Mouse (Mus musculus) ES-CJ7 (cell line): ENCODE results near the gene Lipc.
A peak's percentile ranks its signal among the peaks of the same experiment; 100 is the strongest.
"Not testable (repeated sequence)": the region's sequence is repeated elsewhere in the genome, so short reads cannot be mapped to it uniquely, and the experiment has no call there.

ENCODE experiments used
- DNase-seq: peaks from one replicate; pipeline ENCODE4 v3.0.0; 2011; ENCODE audit warnings: low read depth, low spot score

Gene Lipc

DNA sequence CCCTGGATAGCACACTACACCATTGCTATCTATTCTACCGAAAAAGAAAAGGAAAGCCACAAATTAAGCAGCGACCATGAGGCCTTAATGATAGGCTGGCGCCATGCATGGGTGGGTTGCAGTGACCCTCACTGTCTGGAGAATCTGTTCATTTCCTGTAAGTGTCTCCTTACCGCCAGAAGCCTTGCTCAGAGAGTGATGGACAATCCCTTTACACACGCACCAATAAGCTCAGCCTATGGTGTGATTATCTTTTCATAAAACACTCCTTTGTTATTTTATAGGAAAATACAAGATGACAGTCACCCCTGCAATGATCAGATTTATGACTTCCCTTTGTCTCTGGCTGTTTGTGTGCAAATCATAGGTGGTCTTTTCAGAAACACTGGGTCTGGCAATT, 92.8 kb downstream of the Lipc start:
- no peak for DNase-seq

DNA sequence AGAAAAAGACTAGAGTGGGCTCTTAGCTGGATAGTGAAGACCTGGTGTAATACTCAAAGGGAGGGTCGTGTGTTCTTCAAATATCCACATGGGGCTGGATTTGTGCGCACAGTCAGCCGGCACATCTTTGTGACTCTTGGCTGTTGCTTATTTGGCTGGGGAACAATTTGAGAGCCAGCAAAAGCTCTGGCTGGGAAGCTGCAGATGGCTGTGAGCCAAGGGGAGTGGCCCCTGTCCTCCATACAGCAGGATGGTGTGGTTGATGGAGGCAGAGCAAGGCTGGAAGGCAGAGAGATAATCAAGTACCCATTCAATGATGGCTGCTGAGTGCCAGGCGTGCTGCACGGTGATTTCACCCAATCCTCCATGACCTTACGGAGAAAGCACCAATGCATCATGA, 96.2 kb downstream of the Lipc start:
- no peak for DNase-seq

DNA sequence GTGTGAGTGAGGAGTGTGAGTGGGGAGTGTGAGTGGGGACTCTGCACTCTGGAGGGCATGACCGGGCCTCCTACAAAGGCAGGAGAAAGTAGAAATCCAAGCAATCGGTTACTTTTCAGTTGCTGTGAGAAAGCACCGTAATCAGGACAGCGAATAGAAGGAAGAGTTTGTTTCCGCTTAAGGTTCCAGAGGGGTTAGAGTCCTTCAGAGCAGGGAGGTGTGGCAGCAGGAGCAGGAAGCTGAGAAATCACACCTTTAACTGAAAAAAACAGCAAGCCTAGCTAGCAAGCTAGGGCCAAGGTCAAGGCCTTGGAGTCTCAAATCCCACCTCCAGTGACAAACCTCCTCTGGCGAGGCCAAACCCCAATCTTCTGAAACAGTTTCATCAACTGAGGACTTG, 97.1 kb downstream of the Lipc start:
- peak; percentile 27 for DNase-seq

DNA sequence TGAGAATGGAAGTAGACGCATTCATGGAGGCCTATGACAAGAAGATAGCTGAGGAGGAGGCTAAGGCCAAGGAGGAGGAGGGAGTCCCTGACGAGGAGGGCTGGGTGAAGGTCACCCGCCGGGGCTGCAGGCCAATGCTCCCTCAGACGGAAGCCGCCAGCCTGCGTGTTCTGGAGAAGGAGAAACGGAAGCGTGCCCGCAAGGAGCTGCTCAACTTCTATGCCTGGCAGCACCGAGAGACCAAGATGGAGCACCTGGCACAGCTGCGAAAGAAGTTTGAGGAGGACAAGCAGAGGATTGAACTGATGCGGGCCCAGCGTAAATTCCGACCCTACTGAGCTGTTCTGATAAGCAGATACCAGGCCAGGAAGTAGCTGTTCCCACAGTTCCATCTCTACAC, 98.9 kb downstream of the Lipc start:
- not testable (repeated sequence) for DNase-seq

DNA sequence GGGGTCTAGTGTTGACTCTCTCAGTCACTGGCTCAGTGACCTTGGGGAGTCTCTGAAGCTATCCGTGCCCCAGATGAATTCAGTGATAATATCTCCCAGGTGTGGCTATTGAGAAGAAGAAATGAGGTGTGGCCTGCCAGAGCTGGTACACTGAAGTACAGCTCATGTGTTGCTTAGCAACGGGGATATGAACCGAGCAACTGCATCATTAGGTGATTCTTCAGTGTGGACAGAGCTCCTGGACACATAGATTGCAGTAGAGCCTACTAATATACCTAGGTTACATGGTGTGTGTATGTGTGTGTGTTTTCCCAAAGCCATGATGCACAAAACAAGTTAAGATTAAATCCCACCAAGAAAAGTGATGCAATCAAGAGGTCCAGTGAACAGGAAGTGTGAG, 100.5 kb downstream of the Lipc start:
- no peak for DNase-seq

DNA sequence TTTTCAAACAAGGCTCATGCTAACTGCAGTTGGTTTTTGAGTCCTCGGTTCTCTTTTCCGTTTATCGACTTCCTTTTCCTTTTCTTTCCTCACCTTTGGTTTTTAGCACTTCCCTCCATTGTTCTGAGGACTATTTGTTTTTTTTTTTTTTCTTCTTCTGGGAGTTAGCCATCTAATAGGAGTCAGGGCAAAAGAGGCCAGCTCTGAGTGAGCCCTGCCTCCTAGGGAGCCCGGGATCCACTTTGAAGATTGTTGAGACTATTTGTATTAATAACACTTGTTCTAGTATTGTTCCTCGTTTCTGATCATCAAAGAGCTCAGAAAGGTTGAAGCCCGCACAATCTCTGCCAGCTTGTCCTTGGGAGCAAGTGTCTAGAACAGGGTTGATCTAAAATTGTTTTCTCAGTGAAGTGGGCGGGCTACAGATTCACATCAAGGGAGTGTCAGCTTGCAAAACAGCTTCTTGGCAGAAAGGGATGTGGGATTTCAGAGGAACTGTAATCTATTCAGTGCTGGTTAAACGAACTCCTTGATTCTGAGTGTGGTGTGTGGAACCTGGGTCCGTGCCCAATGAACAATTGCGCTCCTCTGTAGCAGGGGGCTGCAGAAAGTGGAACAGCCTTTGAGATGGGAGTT, 103.8 kb downstream of the Lipc start:
- no peak for DNase-seq

DNA sequence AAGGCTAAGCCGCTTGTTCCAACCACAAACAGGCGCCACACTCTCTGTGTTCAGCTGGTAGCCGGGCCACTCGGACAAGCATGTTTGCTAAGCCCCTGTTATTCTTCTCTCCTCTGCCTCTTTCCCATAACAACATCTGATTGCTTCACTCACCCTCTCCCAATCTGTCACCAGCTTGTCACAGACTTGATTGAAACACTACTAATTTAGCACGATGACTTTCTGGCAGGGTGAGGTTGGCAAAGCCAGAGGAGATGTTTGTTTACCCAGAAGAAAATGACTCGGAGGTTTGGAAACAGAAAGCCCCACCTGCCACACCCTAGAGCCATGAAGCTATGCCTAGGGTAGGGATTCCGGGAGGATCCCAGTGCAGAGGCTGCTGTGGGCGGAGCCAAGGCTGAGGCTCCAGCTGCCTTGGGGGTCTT, 104.4 kb downstream of the Lipc start:
- DNase-seq, result no peak

DNA sequence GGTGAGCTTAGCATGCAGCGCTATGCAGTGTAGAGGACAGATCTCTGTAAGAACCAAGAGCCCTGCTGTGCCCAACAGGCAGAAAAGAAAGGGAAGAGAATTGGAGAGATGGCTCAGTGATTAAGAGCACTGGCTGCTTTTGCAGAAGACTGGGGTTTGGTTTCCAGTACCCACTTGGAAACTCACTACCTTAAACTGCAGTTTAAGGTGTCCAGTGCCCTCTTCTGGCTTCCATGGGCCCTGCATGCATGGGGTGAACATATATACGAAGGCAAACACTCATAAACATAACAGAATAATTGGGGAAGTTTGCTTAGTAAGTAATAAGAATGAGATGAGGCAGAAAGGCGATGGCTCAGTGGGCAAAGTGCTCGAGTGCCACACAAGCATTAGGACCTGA, 108.8 kb downstream of the Lipc start:
- no peak for DNase-seq

DNA sequence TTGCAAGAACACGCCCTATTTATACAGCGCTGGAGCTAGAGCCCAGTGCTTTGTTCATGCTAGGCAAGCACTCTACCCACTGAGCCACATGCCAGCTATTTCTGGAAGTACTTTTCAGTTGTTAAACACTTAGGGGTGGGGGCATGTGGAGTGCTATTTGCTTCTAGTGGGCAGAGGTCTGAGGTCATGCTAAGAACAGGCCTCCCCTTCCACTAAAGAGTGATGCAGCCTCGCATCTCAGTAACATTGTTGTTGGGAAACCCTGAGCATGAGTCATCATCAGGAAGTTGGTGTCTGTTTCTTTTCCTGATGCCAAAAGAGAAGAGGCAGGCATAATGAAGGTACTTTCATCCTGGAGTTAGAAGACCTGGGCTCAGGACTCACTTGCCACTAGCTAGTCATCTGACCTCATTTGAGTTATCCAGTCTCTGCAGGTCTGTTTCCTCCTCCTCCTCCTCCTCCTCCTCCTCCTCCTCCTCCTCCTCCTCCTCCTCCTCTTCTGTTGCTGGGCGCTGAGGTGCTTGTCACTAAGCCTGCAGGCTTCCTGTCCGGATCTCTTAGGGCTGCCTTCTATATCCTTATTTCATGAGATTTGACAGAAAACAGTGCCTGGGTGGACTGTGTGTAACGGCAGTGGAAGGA, 109.6 kb downstream of the Lipc start:
- DNase-seq, result no peak

DNA sequence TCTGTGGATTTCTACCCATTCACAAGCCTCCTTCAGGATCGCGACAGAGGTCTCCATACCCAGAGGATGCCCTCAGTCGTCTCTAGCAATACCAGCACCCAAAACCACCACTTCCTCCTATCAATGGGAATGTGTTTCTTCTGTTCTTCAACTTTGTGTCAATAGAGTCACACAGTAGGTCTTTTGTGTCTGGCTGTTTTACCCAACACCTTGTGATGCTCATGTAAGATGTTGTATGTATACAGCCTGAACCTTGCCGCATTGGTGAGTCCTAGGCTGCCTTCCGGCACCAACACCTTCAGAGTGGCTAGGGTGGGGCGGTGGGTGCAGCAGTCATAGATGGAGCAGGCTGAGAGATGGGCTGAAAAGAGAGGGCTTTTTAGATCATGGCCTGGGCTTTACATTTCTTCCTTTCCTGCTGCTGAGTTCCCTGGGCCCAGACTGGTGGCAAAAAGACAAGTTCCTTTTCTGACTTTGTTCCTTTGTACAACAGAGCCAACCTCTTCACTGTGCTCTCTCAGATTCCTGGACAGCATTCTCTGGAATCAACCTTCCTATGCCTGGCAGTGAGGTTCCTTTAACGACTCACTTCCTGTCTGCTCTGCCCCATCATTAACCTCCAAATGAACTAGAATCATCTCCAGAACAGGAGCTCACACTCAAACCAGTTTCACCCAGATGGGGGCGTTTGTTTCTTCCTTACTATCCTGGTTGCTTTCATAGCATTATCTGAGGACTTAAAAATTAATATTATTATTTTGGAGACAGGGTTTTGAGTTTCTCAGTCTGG, 110.4 kb downstream of the Lipc start:
- no peak for DNase-seq

DNA sequence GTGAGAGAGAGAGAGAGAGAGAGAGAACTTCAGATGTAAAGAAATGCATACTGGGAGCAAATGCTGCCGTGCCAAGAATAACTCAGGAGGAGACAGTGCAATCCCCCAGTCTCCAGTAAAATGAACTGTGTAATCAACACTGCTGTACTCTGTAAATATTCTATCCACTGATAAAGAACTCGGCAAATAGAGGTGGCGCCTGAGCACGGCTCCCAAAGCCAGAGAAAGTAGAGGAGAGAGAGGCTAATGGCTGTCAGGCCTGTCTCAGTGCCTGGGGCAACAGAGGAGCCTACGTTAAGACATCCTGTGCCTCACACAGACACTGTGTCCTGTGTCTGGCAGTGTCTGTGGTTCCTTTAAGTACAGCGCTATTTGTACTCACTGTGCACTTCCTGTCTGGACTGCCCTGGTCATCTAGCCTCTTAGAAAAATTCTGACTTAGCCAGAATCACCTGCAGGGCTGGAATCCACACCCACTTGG, 111.1 kb downstream of the Lipc start:
- no peak for DNase-seq

DNA sequence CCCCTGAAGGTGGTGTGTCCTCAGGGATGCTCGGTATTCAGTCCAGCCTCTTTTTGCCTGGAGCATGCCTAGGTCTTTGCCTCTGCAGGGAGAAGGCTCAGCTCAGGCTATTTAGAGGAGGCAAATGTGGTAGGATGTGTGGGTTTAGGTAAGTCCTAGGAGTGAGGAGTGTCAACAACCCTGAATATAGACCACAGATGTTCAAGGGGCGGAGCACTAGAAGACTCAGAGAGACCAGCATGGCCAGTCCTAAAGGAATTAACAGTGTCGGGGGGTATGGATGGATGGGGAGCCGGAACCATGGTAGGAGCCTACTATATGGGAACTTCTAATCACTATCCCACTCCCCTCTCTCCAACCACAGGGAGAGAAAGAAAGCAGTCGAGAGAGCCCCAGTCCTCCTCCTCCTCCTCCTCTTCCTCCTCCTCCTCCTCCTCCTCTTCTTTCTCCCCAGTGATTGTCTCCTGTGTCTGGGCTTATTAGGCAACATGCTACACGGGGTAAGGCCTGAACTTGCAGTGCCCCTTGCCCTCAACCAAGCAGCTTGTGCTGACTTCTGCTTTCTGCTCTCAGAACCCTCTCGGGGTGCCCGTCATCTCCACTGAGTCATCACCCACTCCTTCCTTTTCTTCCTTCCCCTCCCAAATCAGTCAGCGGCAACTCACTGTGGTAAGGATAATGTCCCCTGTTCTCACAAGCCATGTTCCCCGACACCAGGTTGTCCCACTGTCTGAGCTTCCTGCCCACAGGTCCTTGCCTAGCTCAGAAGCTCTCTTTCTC, 113.7 kb downstream of the Lipc start:
- no peak for DNase-seq

DNA sequence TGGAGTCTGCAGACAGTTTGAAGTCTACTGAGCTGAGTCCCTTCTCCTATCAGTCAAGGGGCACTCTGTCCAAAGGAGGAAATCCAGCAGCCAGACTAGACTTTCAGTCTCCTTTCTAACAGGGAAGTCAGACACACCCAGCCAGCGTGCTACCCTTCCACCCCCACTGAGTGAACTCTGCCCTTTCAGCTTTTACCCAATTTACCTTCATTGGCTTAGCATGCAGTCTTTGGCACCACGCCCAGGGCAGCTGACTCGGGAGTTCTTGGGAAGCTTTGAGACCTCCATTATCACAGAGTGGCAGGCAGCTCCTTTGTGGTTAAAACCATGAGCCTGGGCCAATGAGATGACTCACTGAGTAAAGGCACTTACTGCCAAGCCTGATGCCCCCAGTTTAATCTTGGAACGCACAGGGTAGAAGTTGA, 117.3 kb downstream of the Lipc start:
- DNase-seq, result peak; percentile 65

DNA sequence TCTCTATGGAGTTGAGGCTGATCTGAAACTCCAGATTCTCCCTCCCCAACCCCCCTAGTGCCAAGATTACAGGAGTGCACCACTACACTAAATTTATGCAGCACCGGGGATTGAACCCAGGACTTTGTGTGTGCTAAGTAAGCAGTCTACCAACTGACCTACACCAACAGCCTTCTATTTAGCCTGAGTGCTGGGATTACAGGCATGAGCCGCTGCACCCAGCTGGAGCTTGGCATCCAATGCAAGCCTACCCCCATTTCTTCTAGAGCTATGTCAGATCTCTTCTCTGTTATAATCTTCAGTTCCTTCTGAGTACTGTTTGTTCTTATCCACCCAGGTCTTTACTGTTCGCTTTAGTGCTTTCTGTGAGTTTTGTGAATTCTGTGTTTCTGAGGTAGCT, 117.8 kb downstream of the Lipc start:
- DNase-seq, result no peak

DNA sequence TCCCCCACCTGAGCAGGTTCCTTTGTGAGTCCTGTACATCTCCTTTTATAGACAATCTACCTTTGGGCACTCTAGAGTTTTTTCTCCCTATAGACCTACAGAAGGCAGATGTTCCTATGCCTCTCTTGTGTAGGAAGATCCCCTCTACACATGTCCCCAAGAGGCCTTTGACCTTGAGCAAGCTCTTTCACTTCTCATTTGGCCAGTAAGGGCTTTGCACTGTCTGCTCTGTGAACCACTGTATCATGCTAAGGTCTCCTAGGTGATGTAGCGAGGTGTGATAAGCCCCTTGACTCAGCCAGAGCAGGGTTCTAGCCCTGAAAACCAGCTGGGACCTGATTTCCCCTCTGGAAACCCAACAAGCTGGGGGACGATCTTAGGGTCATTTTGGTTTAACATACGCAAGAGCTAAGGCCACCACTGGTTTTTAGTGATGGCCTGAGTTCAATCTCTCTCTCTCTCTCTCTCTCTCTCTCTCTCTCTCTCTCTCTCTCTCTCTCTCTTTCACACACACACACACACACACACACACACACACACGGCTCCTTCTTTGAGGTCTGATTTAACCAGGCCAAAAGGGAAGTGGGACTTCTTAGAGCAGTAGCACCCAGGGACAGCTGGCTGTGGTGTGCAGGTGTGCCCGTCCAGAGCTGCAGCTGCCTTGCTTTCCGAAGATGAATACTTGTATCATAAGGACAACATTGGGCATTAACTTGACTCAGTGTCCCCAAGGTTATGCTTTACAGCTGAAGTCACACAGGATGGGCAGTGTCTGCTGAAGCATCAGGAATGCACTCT, 118.7 kb downstream of the Lipc start:
- DNase-seq, result no peak

DNA sequence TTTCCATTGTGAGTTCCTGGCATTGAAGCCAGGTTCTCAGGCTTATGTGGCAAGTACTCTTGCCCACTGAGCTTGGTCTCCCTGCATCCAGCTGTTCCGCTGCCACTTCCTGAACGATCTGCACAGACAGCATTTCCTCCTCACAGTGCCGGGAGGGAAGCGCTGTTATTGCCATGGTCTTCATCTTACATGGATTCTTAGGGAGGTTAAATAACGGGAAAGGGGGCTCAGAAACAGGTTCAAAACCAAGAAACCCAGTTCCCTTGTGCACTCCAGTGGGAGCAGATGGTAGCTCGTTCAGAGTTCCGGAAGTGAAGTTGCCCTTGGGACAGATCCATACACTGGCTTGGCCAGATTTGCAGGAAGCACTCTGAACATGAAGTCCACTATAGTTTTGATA, 119.8 kb downstream of the Lipc start:
- DNase-seq, result no peak

DNA sequence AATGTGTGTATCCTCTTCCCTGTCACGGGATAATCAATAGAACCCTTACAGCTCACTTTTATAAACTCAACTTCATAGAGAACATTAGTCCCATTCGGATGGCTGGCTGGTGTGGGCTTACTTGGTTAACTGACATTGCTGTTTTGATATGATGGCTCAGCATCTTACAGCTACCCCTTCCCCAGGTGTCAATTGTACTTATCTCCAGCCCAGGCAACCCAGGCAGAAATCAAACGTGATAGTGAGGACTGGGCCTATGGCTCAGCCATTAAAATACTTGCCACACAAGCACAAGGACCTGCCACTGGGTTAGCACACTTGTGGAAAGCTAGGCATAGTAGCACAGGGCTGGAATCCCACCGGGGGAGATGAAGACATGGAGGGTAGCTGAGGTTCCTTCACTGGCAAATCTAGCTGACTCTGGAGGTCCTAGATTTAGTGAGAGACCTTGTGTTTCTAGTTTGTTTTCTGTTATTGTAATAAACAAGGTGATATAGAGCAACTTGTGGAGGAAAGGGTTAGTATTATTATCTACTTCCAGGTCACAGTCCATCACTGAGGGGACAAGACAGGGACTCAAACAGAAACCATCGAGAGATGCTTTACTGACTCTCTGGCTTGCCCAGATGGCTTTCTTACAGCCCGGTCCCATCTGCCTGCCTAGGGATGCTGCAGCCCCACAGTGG, 121.0 kb downstream of the Lipc start:
- DNase-seq, result no peak

DNA sequence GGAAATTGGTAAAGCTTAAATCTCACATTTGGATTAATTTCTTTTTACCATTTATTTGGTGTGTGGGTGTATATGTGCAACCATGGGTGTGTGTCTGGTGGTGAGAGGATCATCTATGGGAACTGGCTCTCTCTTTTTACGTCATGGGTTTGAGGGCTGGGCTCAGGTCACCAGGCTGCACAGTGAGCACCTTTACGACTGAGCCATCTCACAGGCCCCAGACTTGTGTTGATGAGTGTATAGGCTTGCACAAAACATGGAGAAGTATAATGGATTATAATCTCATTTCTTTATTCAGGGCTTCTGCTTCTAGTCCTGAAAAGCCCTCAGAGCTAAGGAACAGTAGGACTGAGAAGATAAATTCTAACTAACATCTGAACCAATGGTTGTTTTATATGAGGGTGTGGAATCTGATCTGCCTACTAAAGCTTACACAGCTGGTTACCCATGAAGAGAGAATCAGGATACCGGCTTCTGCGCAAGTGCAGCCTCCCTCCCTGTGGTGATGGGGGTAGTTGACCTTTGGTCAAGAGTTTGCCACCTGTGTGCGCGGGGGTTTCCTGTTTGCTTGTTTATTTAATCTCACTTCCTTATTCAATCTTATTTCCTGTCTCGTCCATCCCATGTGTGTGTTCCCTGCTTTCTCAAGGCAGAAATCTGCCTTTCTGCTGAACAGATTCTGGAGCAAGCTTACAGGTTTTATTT, 122.1 kb downstream of the Lipc start:
- DNase-seq, result no peak

DNA sequence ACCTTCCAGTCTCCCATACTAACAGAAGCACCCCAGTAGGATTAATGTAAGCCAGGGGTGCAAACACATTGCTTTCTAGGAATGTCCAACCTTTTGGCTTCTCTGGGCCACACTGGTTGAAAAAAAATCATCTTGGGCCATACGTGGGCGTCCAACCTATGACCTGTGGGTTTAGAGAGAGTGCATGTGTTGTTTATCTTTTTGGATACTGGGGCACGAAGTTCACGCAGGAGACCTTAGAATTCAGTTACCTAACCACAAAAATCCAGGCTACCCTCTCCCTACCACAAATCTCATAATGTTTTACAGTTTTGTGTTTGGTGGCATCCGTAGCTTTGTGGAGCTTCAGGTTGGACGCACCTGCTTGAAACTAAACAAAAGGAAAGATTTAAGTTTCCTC, 124.1 kb downstream of the Lipc start:
- DNase-seq, result no peak

DNA sequence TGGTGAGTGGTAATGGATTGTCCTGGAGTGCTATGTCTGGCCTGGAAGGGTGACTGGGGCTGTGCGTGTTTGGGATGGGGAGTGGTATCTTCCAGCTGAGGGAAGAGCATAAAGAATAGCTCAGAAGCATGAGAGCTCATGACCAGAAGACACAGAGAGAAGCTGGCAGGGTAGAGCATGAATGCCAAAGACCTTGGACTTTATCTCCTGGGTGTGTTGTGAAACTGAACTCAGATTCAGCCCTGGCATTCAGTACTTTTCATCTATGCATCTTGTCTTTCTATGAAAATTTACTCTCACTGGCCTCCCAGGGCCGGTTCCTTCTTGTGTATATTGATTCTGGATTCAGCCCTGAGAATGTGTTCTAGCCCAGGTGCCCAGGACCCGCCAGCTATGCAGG, 127.9 kb downstream of the Lipc start:
- DNase-seq, result no peak
